Mouse (Mus musculus): ENCODE results near the gene Mest. TPM values are rescaled to one million over a fixed set of nuclear protein-coding genes. Genes with fewer than 3 reads are reported as not detected.

The Mest gene
- polyA plus RNA-seq, 1 experiment from 2014 or later = 1,257 TPM

GRCm38 (mm10) chr6:30711365-30711763, 12.0 kb upstream of the Mest start:
- no peak overlapping the region for H3K27ac ChIP-seq
- H3K36me3 ChIP-seq = no peaks in the 10 kb centered on the region
- WGBS = 66% methylated on average over 10 of the region's 10 CpGs
- H3K4me1 ChIP-seq (replicated peaks) = peaks cover 39% of the 10 kb centered on the region
- 0 out of 2 replicates have a peak, but pooled peaks cover 4% of the 10 kb centered on the region for H3K27me3 ChIP-seq (ENCODE audit: insufficient read depth, poor library complexity, severe bottlenecking)
- no peak overlapping the region for H3K4me3 ChIP-seq
- no peak for DNase-seq (ENCODE audit: low spot score)
- H3K9me3 ChIP-seq = no peaks in the 10 kb centered on the region

GRCm38 (mm10) chr6:30712484-30712883, 10.9 kb upstream of the Mest start:
- H3K36me3 ChIP-seq = no peaks in the 10 kb centered on the region
- 83% methylated on average over 7 of the region's 7 CpGs for WGBS

GRCm38 (mm10) chr6:30713455-30713854, 9.9 kb upstream of the Mest start:
- WGBS = 87% methylated on average over 6 of the region's 6 CpGs
- H3K9me3 ChIP-seq = no peaks in the 10 kb centered on the region
- H3K36me3 ChIP-seq = no peaks in the 10 kb centered on the region
- peaks cover 32% of the 10 kb centered on the region for H3K4me1 ChIP-seq (replicated peaks)
- no peak overlapping the region for H3K4me3 ChIP-seq
- DNase-seq (ENCODE audit: low spot score) = no peak
- H3K27me3 ChIP-seq (ENCODE audit: insufficient read depth, poor library complexity, severe bottlenecking) = 0 out of 2 replicates have a peak, but pooled peaks cover 4% of the 10 kb centered on the region
- no peak overlapping the region for H3K27ac ChIP-seq

More at GRCm38 (mm10) chr6:30712484-30712883, 10.9 kb upstream of the Mest start:
- no peak overlapping the region for H3K4me3 ChIP-seq
- peaks cover 34% of the 10 kb centered on the region for H3K4me1 ChIP-seq (replicated peaks)
- no peak overlapping the region for H3K27ac ChIP-seq
- DNase-seq (ENCODE audit: low spot score) = no peak
- H3K9me3 ChIP-seq = no peaks in the 10 kb centered on the region
- 0 out of 2 replicates have a peak, but pooled peaks cover 4% of the 10 kb centered on the region for H3K27me3 ChIP-seq (ENCODE audit: insufficient read depth, poor library complexity, severe bottlenecking)

DNA sequence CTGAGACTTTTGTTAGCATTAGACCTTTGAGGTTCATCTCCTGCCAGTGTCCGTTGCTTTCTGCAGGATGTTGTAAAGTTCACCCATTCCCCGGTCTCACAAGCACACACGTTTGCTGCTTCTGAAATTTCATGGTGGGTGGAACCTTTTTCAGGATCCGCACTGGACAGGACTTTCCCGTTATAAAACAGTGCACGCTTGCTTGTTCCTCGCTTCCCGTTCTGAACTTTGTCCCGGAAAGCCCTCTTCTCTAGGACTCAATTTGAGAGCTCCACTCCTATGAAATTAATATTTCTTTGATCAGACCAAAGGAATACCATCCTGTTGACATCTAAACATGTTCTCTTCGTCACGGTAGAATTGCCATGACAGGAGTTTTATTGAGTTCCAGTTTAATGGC, 9.5 kb upstream of the Mest start:
- 90% methylated on average over 11 of the region's 11 CpGs for WGBS
- Histone ChIP-seq H3K27me3 (ENCODE audit: insufficient read depth, poor library complexity, severe bottlenecking) (0 out of 2 replicates have a peak, but pooled peaks cover 4% of the 10 kb centered on the region), H3K9me3 (no peaks in the 10 kb centered on the region), H3K36me3 (no peaks in the 10 kb centered on the region), H3K4me1 (replicated peaks) (peaks cover 32% of the 10 kb centered on the region), H3K4me3 (no peak overlapping the region), H3K27ac (0 out of 2 replicates have a peak overlapping the region, but pooled peaks have one; percentile 24)
- DNase-seq (ENCODE audit: low spot score) = no peak

DNA sequence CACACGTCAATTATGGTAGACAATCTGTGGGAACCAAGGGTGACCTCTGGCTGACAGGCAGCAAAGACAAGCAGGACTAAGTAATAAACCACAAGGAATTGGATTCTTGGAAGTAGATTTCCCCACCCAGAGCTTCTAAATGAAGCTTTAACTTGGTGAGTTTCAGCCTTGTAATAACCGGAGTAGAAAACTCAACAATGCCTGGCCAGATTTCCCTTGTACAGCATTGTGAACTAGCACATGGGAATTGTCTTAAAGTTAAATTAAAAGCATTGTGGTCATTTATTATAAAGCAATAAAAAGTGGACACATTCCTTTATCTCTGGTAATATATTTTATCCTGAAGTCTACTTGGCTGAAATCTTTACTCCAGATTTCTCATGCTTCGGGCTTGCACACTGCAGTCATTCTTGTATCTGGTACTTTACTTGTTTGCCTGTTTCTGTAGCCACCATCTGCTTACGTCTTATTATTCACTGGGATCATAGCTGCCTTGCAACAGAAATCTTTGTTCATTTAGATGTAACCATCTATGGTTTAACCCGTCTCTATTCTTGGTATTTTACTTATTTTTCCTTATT, 8.4 kb upstream of the Mest start:
- 91% methylated on average over 5 of the region's 5 CpGs for WGBS
- no peaks in the 10 kb centered on the region for H3K36me3 ChIP-seq
- H3K9me3 ChIP-seq = no peaks in the 10 kb centered on the region
- no peak for DNase-seq (ENCODE audit: low spot score)
- H3K4me1 ChIP-seq (replicated peaks) = peaks cover 25% of the 10 kb centered on the region
- no peak overlapping the region for H3K27ac ChIP-seq
- 0 out of 2 replicates have a peak, but pooled peaks cover 4% of the 10 kb centered on the region for H3K27me3 ChIP-seq (ENCODE audit: insufficient read depth, poor library complexity, severe bottlenecking)
- no peak overlapping the region for H3K4me3 ChIP-seq

DNA sequence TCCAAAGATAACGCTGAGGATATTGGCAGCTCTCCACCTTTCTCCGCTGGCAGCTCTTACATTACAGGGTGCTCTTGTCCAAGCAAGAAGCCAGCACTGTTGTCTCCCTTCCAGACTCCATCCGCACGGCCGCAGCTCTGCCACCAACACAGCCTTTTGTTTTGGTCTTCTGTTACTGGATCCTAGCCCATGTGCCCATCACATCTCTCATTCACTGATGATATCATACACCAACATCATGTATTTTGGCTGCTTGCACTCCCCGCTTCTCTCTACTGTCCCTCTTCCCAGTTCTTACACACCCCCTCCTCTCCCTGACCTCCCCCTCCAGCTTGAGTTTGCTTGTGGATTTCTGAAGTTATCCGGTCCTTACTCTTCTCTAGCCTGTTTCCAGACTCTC, 6.6 kb upstream of the Mest start:
- Histone ChIP-seq H3K4me1 (replicated peaks) (peaks cover 24% of the 10 kb centered on the region), H3K9me3 (no peaks in the 10 kb centered on the region), H3K27ac (no peak overlapping the region), H3K36me3 (no peaks in the 10 kb centered on the region), H3K4me3 (no peak overlapping the region), H3K27me3 (ENCODE audit: insufficient read depth, poor library complexity, severe bottlenecking) (no peaks in the 10 kb centered on the region)
- 93% methylated on average over 7 of the region's 7 CpGs for WGBS
- no peak for DNase-seq (ENCODE audit: low spot score)

DNA sequence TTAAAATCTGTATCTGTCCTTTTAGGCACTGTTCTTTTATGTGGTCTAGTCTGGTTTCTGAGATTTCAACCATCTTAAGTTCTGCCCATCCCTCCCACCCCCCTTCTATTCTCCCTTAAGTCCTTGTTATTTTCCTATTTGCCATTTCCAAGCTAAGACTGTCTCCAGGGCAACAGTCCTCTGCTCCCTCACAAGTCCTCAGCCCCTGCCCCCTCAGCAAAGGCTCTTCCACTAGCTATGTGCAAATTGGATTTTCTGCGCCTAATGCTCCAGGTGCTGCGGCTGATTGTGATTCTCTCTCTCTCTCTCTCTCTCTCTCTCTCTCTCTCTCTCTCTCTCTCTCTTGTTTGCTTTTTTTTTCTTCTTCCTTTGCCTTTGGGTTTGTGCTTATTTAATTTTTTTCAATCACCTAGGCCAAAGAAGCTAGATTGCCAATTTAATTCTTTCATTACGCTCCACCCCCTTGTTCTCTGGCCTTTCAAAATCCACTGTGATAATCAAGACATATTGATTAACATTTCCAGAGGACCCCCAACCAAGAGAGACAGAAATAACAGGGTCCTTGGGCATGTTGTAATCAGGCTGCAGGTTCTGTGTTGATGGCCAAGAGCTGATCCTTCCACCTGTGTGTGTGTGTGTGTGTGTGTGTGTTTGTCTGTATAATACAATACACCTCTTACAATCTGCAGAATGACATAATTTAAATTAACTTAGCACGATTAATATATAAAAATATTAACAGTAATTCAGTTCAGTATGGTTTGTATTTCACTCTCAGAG, 772 bp upstream of the Mest start:
- 72% methylated on average over 4 of the region's 4 CpGs for WGBS
- Histone ChIP-seq H3K9me3 (no peaks in the 10 kb centered on the region), H3K4me1 (replicated peaks) (peaks cover 36% of the 10 kb centered on the region), H3K36me3 (no peaks in the 10 kb centered on the region), H3K27ac (peak overlapping the region; percentile 64), H3K27me3 (ENCODE audit: insufficient read depth, poor library complexity, severe bottlenecking) (no peaks in the 10 kb centered on the region), H3K4me3 (no peak overlapping the region)
- no peak for DNase-seq (ENCODE audit: low spot score)

DNA sequence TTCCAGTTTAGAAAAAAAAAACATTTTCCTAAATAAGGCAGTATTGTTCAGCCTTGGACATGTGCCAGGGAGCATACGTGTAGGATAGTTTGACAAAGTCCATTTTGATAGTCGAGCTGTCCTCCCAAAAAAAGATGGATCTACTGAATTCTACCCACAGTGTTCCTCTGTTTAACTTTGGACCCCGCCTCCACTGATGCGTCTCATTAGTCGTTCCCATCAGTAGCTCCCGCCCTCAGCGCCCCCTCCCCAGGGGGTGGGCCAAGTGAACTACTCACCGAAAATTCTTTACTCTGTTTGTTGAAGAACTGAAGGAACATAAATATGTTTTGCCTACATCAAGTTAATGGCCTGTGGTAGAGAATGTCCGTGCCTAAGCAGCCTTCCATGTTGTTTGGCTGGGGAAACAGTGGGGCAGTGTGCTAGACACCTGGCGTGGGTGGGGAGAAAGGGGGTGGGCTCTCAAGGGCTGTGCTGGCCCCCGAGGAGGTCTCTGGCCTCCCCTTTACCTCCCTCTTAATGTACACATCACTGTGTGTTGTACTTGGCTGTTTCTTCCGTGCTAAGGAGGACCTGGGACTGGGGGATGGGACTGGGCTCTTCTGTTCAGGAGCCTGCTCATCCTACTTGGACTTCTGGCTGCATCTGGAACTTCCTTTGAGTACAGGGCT, 7.1 kb downstream of the Mest start:
- Histone ChIP-seq H3K27ac (no peak overlapping the region), H3K4me1 (replicated peaks) (peaks cover 43% of the 10 kb centered on the region), H3K9me3 (peaks cover 6% of the 10 kb centered on the region), H3K36me3 (no peaks in the 10 kb centered on the region), H3K4me3 (no peak overlapping the region), H3K27me3 (ENCODE audit: insufficient read depth, poor library complexity, severe bottlenecking) (no peaks in the 10 kb centered on the region)
- WGBS = 58% methylated on average over 12 of the region's 12 CpGs
- DNase-seq (ENCODE audit: low spot score) = no peak

- no peak for DNase-seq (ENCODE audit: low spot score)
- 37% methylated on average over 18 of the region's 18 CpGs for WGBS
- H3K4me1 ChIP-seq (replicated peaks) = peaks cover 49% of the 10 kb centered on the region
- peak overlapping the region; percentile 3 for H3K4me3 ChIP-seq
- H3K27ac ChIP-seq = peak overlapping the region; percentile 93
- H3K27me3 ChIP-seq (ENCODE audit: insufficient read depth, poor library complexity, severe bottlenecking) = no peaks in the 10 kb centered on the region
- H3K9me3 ChIP-seq = peaks cover 28% of the 10 kb centered on the region
- H3K36me3 ChIP-seq = 0 out of 2 replicates have a peak, but pooled peaks cover 3% of the 10 kb centered on the region
Observed at GRCm38 (mm10) chr6:30732571-30733130, 9.3 kb downstream of the Mest start.

- WGBS = 57% methylated on average over 6 of the region's 6 CpGs
- Histone ChIP-seq H3K4me1 (replicated peaks) (peaks cover 47% of the 10 kb centered on the region), H3K4me3 (peak overlapping the region; percentile 48), H3K27ac (peak overlapping the region; percentile 93), H3K36me3 (peaks cover 14% of the 10 kb centered on the region), H3K9me3 (peaks cover 46% of the 10 kb centered on the region), H3K27me3 (ENCODE audit: insufficient read depth, poor library complexity, severe bottlenecking) (no peaks in the 10 kb centered on the region)
- no peak for DNase-seq (ENCODE audit: low spot score)
Observed at GRCm38 (mm10) chr6:30734465-30734864, 11.1 kb downstream of the Mest start.

DNA sequence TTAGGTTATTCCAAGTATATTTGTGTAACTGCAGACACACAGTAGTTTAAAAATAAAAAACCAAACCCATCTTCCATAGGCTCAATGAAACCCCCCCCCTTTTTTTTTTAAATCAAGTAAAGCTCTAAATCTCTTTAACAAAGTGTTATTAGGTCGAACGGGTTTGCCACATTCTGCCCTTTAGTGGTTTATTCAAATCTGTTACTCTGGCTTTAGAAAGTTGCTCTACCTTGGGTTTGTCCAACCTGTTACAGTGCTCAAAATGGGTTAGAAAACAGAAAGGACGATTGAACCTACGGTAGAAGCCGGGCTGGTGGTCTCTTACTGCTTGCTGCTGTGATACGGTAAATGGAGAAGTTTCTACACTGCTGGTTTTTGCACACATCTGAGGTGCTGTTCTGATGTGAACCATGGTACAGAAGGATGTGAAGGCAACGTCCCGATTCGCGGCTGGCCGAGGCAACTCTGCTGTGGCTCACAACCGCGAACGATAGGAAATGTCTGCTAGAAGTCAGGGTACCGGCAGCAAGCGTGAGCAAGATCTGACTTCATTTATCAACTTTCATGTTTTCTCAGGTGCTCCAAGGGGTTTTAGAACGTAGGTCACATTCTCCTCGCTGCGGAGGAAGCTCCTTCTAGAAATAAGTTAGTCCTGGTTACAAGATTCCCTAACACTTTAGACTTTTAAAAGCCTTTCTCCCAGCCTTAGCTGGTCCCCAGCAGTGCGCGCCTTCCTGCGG, 11.8 kb downstream of the Mest start:
- Histone ChIP-seq H3K36me3 (peaks cover 19% of the 10 kb centered on the region), H3K4me3 (peak overlapping the region; percentile 48), H3K4me1 (replicated peaks) (peaks cover 44% of the 10 kb centered on the region), H3K9me3 (peaks cover 48% of the 10 kb centered on the region), H3K27ac (peak overlapping the region; percentile 93), H3K27me3 (ENCODE audit: insufficient read depth, poor library complexity, severe bottlenecking) (no peaks in the 10 kb centered on the region)
- 48% methylated on average over 22 of the region's 22 CpGs for WGBS
- DNase-seq (ENCODE audit: low spot score) = peak; percentile 37

GRCm38 (mm10) chr6:30735728-30736371, 12.5 kb downstream of the Mest start:
- peak overlapping the region; percentile 93 for H3K27ac ChIP-seq
- WGBS = 48% methylated on average over 15 of the region's 15 CpGs
- H3K27me3 ChIP-seq (ENCODE audit: insufficient read depth, poor library complexity, severe bottlenecking) = no peaks in the 10 kb centered on the region
- H3K4me1 ChIP-seq (replicated peaks) = peaks cover 46% of the 10 kb centered on the region
- H3K9me3 ChIP-seq = peaks cover 52% of the 10 kb centered on the region
- DNase-seq (ENCODE audit: low spot score) = peak; percentile 65
- peak overlapping the region; percentile 70 for H3K4me3 ChIP-seq
- peaks cover 26% of the 10 kb centered on the region for H3K36me3 ChIP-seq

Data from hindbrain, embryonic 10.5 days (tissue).